Mouse (Mus musculus): ENCODE measurements around the gene Topors. TPM values are rescaled to one million over a fixed set of nuclear protein-coding genes. Genes with fewer than 3 reads are reported as not detected.

Topors gene
- total and polyA plus RNA-seq, 3 experiments: 32.0 to 62.7 (median 38.3) TPM

- Histone ChIP-seq H3K4me1 (ENCODE audit: control insufficient read depth in 1 of 2, insufficient read depth in 2 of 2, low read length in 2 of 2) (no peaks in the 10 kb centered on the region), H3K4me3 (ENCODE audit: control insufficient read depth in 1 of 2, insufficient read depth in 1 of 2, low read depth in 2 of 2, low read length in 2 of 2) (no peak overlapping the region), H3K79me2 (ENCODE audit: control insufficient read depth, insufficient read depth, low read length, poor library complexity) (no peaks in the 10 kb centered on the region), H3K27me3 (ENCODE audit: control insufficient read depth in 1 of 2, insufficient read depth in 2 of 2, low read length in 2 of 2) (no peaks in the 10 kb centered on the region), H3K9ac (ENCODE audit: control insufficient read depth, low read depth, low read length, poor library complexity, severe bottlenecking) (no peak overlapping the region), H3K27ac (ENCODE audit: control insufficient read depth, low read depth, low read length) (no peak overlapping the region), H3K9me3 (replicated peaks; ENCODE audit: insufficient read depth, low read length) (no peaks in the 10 kb centered on the region), H3K36me3 (ENCODE audit: control insufficient read depth in 1 of 2, insufficient read depth in 2 of 2, low read length in 2 of 2) (no peaks in the 10 kb centered on the region)
- DNase-seq (ENCODE audit: low read depth, low spot score): no peak
- TF ChIP-seq ELF1 (IDR thresholded peaks at IDR 0.05; ENCODE audit: low read depth, low read length) (no peak), POLR2A (IDR thresholded peaks at IDR 0.05; ENCODE audit: control insufficient read depth in 1 of 2, insufficient read depth in 1 of 2, low read depth in 1 of 2, low read length in 2 of 2, poor library complexity in 1 of 2) (no peak), JUND (IDR thresholded peaks at IDR 0.05; ENCODE audit: low read depth, low read length) (no peak), ZKSCAN1 (IDR thresholded peaks at IDR 0.05; ENCODE audit: low read depth, low read length) (no peak), MAX (IDR thresholded peaks at IDR 0.05; ENCODE audit: low read length) (no peak), EP300 (IDR thresholded peaks at IDR 0.05; ENCODE audit: low read depth in 1 of 2, low read length in 2 of 2) (no peak), POLR2AphosphoS5 (IDR thresholded peaks at IDR 0.05; ENCODE audit: borderline replicate concordance, low read depth, low read length) (no peak), NELFE (IDR thresholded peaks at IDR 0.05; ENCODE audit: low read depth, low read length) (no peak), TBP (IDR thresholded peaks at IDR 0.05; ENCODE audit: low read depth, low read length) (no peak), HCFC1 (IDR thresholded peaks at IDR 0.05; ENCODE audit: low read depth, low read length) (no peak)
Observed at GRCm38 (mm10) chr4:40227131-40227530, 42.5 kb downstream of the Topors start.

GRCm38 (mm10) chr4:40226095-40226494 is 43.6 kb downstream of the Topors start:
- Histone ChIP-seq H3K36me3 (ENCODE audit: control insufficient read depth in 1 of 2, insufficient read depth in 2 of 2, low read length in 2 of 2) (no peaks in the 10 kb centered on the region), H3K79me2 (ENCODE audit: control insufficient read depth, insufficient read depth, low read length, poor library complexity) (no peaks in the 10 kb centered on the region), H3K9me3 (replicated peaks; ENCODE audit: insufficient read depth, low read length) (no peaks in the 10 kb centered on the region), H3K27me3 (ENCODE audit: control insufficient read depth in 1 of 2, insufficient read depth in 2 of 2, low read length in 2 of 2) (no peaks in the 10 kb centered on the region), H3K4me3 (ENCODE audit: control insufficient read depth in 1 of 2, insufficient read depth in 1 of 2, low read depth in 2 of 2, low read length in 2 of 2) (no peak overlapping the region), H3K27ac (ENCODE audit: control insufficient read depth, low read depth, low read length) (no peak overlapping the region), H3K4me1 (ENCODE audit: control insufficient read depth in 1 of 2, insufficient read depth in 2 of 2, low read length in 2 of 2) (no peaks in the 10 kb centered on the region), H3K9ac (ENCODE audit: control insufficient read depth, low read depth, low read length, poor library complexity, severe bottlenecking) (no peak overlapping the region)
- DNase-seq (ENCODE audit: low read depth, low spot score): no peak
- TF ChIP-seq MAZ (IDR thresholded peaks at IDR 0.05; ENCODE audit: low read depth, low read length): no peak
- no peak for TF ChIP-seq MYB (IDR thresholded peaks at IDR 0.05; ENCODE audit: low read depth, low read length)
- no peak for TF ChIP-seq POLR2AphosphoS2 (IDR thresholded peaks at IDR 0.05; ENCODE audit: low read length)
- no peak for TF ChIP-seq USF2 (IDR thresholded peaks at IDR 0.05; ENCODE audit: borderline replicate concordance in 1 of 2, insufficient read depth in 1 of 2, low read depth in 1 of 2, low read length in 2 of 2)
- no peak for TF ChIP-seq SIN3A (IDR thresholded peaks at IDR 0.05; ENCODE audit: low read length)
- TF ChIP-seq GABPA (IDR thresholded peaks at IDR 0.05; ENCODE audit: low read depth, low read length): no peak
- no peak for TF ChIP-seq MYC (IDR thresholded peaks at IDR 0.05; ENCODE audit: low read depth, low read length)
- TF ChIP-seq ETS1 (IDR thresholded peaks at IDR 0.05; ENCODE audit: low read depth, low read length): no peak
- TF ChIP-seq TBP (IDR thresholded peaks at IDR 0.05; ENCODE audit: low read depth, low read length): no peak
- TF ChIP-seq RCOR1 (IDR thresholded peaks at IDR 0.05; ENCODE audit: low read depth, low read length): no peak
- no peak for TF ChIP-seq TCF12 (IDR thresholded peaks at IDR 0.05; ENCODE audit: low read depth, low read length)
- no peak for TF ChIP-seq MXI1 (IDR thresholded peaks at IDR 0.05; ENCODE audit: low read depth, low read length)
- no peak for TF ChIP-seq ZC3H11A (IDR thresholded peaks at IDR 0.05; ENCODE audit: low read depth, low read length)
